Mouse (Mus musculus): ENCODE data around the gene Ptma. TPM values are rescaled to one million over a fixed set of nuclear protein-coding genes. Genes with fewer than 3 reads are reported as not detected.
"Not testable (repeated sequence)": the region's sequence is repeated elsewhere in the genome, so short reads cannot be mapped to it uniquely, and the experiment has no call there.

Gene Ptma
- polyA plus RNA-seq, 1 experiment from 2014 or later = 1,392 TPM

GRCm38 (mm10) chr1:86533411-86534130 is 7.0 kb downstream of the Ptma start:
- peaks cover 17% of the 10 kb centered on the region for H3K36me3 ChIP-seq
- no peak for ATAC-seq (ENCODE audit: low FRiP score, low read depth)
- 0 out of 2 replicates have a peak overlapping the region, but pooled peaks have one; percentile 20 for H3K27ac ChIP-seq (replicated peaks)
- no peak overlapping the region for H3K4me2 ChIP-seq
- no peaks in the 10 kb centered on the region for H3K9me3 ChIP-seq
- H3K4me3 ChIP-seq = no peak overlapping the region
- 67% methylated on average over 6 of the region's 6 CpGs for WGBS
- no peak overlapping the region for H3K9ac ChIP-seq
- peaks cover 36% of the 10 kb centered on the region for H3K4me1 ChIP-seq (replicated peaks)
- no peaks in the 10 kb centered on the region for H3K27me3 ChIP-seq

- WGBS = 67% methylated on average over 3 of the region's 3 CpGs
- Histone ChIP-seq H3K4me3 (no peak overlapping the region), H3K4me2 (no peak overlapping the region), H3K4me1 (replicated peaks) (no peaks in the 10 kb centered on the region), H3K36me3 (peaks cover 16% of the 10 kb centered on the region), H3K9me3 (no peaks in the 10 kb centered on the region), H3K9ac (no peak overlapping the region), H3K27me3 (no peaks in the 10 kb centered on the region), H3K27ac (replicated peaks) (no peak overlapping the region)
- ATAC-seq (ENCODE audit: low FRiP score, low read depth) = no peak
Measured at GRCm38 (mm10) chr1:86538383-86538782, 11.9 kb downstream of the Ptma start.

- not testable (repeated sequence) for H3K4me1 ChIP-seq (replicated peaks); H3K9ac ChIP-seq; H3K9me3 ChIP-seq; H3K27ac ChIP-seq (replicated peaks); H3K4me3 ChIP-seq; H3K4me2 ChIP-seq; ATAC-seq (ENCODE audit: low FRiP score, low read depth); H3K27me3 ChIP-seq
- WGBS = 95% methylated on average over 12 of the region's 12 CpGs
- peaks cover 27% of the 10 kb centered on the region for H3K36me3 ChIP-seq
Measured at GRCm38 (mm10) chr1:86539583-86539982, 13.1 kb downstream of the Ptma start.

GRCm38 (mm10) chr1:86542584-86542983 is 16.1 kb downstream of the Ptma start:
- no peaks in the 10 kb centered on the region for H3K9me3 ChIP-seq
- H3K27ac ChIP-seq (replicated peaks) = no peak overlapping the region
- no peaks in the 10 kb centered on the region for H3K4me1 ChIP-seq (replicated peaks)
- no peak for ATAC-seq (ENCODE audit: low FRiP score, low read depth)
- peaks cover 43% of the 10 kb centered on the region for H3K36me3 ChIP-seq
- H3K4me2 ChIP-seq = no peak overlapping the region
- whole genome bisulfite sequencing = 86% methylated on average over 2 of the region's 2 CpGs
- H3K4me3 ChIP-seq = no peak overlapping the region
- H3K27me3 ChIP-seq = no peaks in the 10 kb centered on the region
- no peak overlapping the region for H3K9ac ChIP-seq

- no peaks in the 10 kb centered on the region for H3K27me3 ChIP-seq
- WGBS = 44% methylated on average over 3 of the region's 3 CpGs
- no peaks in the 10 kb centered on the region for H3K4me1 ChIP-seq (replicated peaks)
- no peak overlapping the region for H3K27ac ChIP-seq (replicated peaks)
- H3K9me3 ChIP-seq = no peaks in the 10 kb centered on the region
- H3K9ac ChIP-seq = no peak overlapping the region
- H3K36me3 ChIP-seq = peaks cover 45% of the 10 kb centered on the region
- no peak for ATAC-seq (ENCODE audit: low FRiP score, low read depth)
- no peak overlapping the region for H3K4me3 ChIP-seq
- H3K4me2 ChIP-seq = no peak overlapping the region
Measured at GRCm38 (mm10) chr1:86546797-86547196, 20.3 kb downstream of the Ptma start.

GRCm38 (mm10) chr1:86551299-86551698 is 24.8 kb downstream of the Ptma start:
- no peak for ATAC-seq (ENCODE audit: low FRiP score, low read depth)
- H3K4me2 ChIP-seq = no peak overlapping the region
- H3K4me1 ChIP-seq (replicated peaks) = no peaks in the 10 kb centered on the region
- WGBS = 83% methylated on average over 4 of the region's 4 CpGs
- no peak overlapping the region for H3K9ac ChIP-seq
- no peaks in the 10 kb centered on the region for H3K27me3 ChIP-seq
- no peak overlapping the region for H3K4me3 ChIP-seq
- H3K9me3 ChIP-seq = no peaks in the 10 kb centered on the region
- peaks cover 11% of the 10 kb centered on the region; the same call in 1 of the 2 replicates for H3K36me3 ChIP-seq
- no peak overlapping the region for H3K27ac ChIP-seq (replicated peaks)

GRCm38 (mm10) chr1:86551877-86552276 is 25.4 kb downstream of the Ptma start:
- H3K27ac ChIP-seq (replicated peaks) = no peak overlapping the region
- no peak overlapping the region for H3K4me3 ChIP-seq
- H3K4me2 ChIP-seq = no peak overlapping the region
- no peaks in the 10 kb centered on the region for H3K9me3 ChIP-seq
- no peaks in the 10 kb centered on the region for H3K4me1 ChIP-seq (replicated peaks)
- peaks cover 14% of the 10 kb centered on the region for H3K36me3 ChIP-seq
- H3K9ac ChIP-seq = no peak overlapping the region
- WGBS = 63% methylated on average over 2 of the region's 2 CpGs
- H3K27me3 ChIP-seq = no peaks in the 10 kb centered on the region
- ATAC-seq (ENCODE audit: low FRiP score, low read depth) = no peak

GRCm38 (mm10) chr1:86555665-86556064 is 29.1 kb downstream of the Ptma start:
- H3K27ac ChIP-seq (replicated peaks) = no peak overlapping the region
- H3K4me1 ChIP-seq (replicated peaks) = no peaks in the 10 kb centered on the region
- no peak overlapping the region for H3K4me2 ChIP-seq
- no peaks in the 10 kb centered on the region for H3K9me3 ChIP-seq
- no peak for ATAC-seq (ENCODE audit: low FRiP score, low read depth)
- H3K36me3 ChIP-seq = peaks cover 10% of the 10 kb centered on the region
- no peak overlapping the region for H3K9ac ChIP-seq
- 93% methylated on average over 3 of the region's 3 CpGs for WGBS
- H3K27me3 ChIP-seq = no peaks in the 10 kb centered on the region
- H3K4me3 ChIP-seq = no peak overlapping the region

- Histone ChIP-seq H3K4me3 (no peak overlapping the region), H3K27ac (replicated peaks) (no peak overlapping the region), H3K27me3 (no peaks in the 10 kb centered on the region), H3K9ac (no peak overlapping the region), H3K9me3 (no peaks in the 10 kb centered on the region), H3K4me1 (replicated peaks) (no peaks in the 10 kb centered on the region), H3K4me2 (no peak overlapping the region), H3K36me3 (peaks cover 10% of the 10 kb centered on the region)
- no peak for ATAC-seq (ENCODE audit: low FRiP score, low read depth)
- 81% methylated on average over 7 of the region's 7 CpGs for WGBS
Measured at GRCm38 (mm10) chr1:86557872-86558271, 31.3 kb downstream of the Ptma start.

- ATAC-seq (ENCODE audit: low FRiP score, low read depth) = no peak
- H3K27ac ChIP-seq (replicated peaks) = no peak overlapping the region
- H3K4me1 ChIP-seq (replicated peaks) = no peaks in the 10 kb centered on the region
- no peaks in the 10 kb centered on the region for H3K27me3 ChIP-seq
- WGBS = 93% methylated on average over 3 of the region's 3 CpGs
- H3K4me2 ChIP-seq = no peak overlapping the region
- H3K9me3 ChIP-seq = no peaks in the 10 kb centered on the region
- H3K9ac ChIP-seq = no peak overlapping the region
- peaks cover 22% of the 10 kb centered on the region for H3K36me3 ChIP-seq
- no peak overlapping the region for H3K4me3 ChIP-seq
Measured at GRCm38 (mm10) chr1:86559232-86559631, 32.7 kb downstream of the Ptma start.

- no peaks in the 10 kb centered on the region for H3K27me3 ChIP-seq
- no peaks in the 10 kb centered on the region for H3K9me3 ChIP-seq
- no peak overlapping the region for H3K4me2 ChIP-seq
- 94% methylated on average over 2 of the region's 2 CpGs for WGBS
- no peak overlapping the region for H3K4me3 ChIP-seq
- H3K36me3 ChIP-seq = peaks cover 21% of the 10 kb centered on the region
- no peak overlapping the region for H3K27ac ChIP-seq (replicated peaks)
- ATAC-seq (ENCODE audit: low FRiP score, low read depth) = no peak
- no peaks in the 10 kb centered on the region for H3K4me1 ChIP-seq (replicated peaks)
- no peak overlapping the region for H3K9ac ChIP-seq
Measured at GRCm38 (mm10) chr1:86562663-86563062, 36.1 kb downstream of the Ptma start.

- Histone ChIP-seq H3K4me2 (no peak overlapping the region), H3K9ac (no peak overlapping the region), H3K4me1 (replicated peaks) (no peaks in the 10 kb centered on the region), H3K36me3 (peaks cover 11% of the 10 kb centered on the region), H3K27me3 (no peaks in the 10 kb centered on the region), H3K9me3 (no peaks in the 10 kb centered on the region), H3K4me3 (no peak overlapping the region), H3K27ac (replicated peaks) (no peak overlapping the region)
- no peak for ATAC-seq (ENCODE audit: low FRiP score, low read depth)
- 84% methylated on average over 2 of the region's 2 CpGs for WGBS
Measured at GRCm38 (mm10) chr1:86568409-86568808, 41.9 kb downstream of the Ptma start.

Data from hindbrain, embryonic 15.5 days (tissue).